Mouse (Mus musculus) ovary, adult 10 weeks (tissue): ENCODE data around the gene Tssk6. TPM values are rescaled to one million over a fixed set of nuclear protein-coding genes. Genes with fewer than 3 reads are reported as not detected.

Experiments used
- polyA plus RNA-seq: library from polyadenylated mRNA; stranded (reverse); fragments of 350-450 nt; fragmentation: Illumina TruSeq; extraction: RNeasy Lipid Tissue Mini Kit (QIAGEN cat#74804); gene quantifications from one replicate; pipeline ENCODE4 v1.2.3, GENCODE M21; 2014

Tssk6 gene
- not detected for polyA plus RNA-seq

GRCm38 (mm10) chr8:69902163-69903062 lies at the start of gene Tssk6, which contains the start of the genes Ndufa13 and Yjefn3:
Gene Tssk6, plus strand, starts transcription at chr8:69902184.
Gene Ndufa13, minus strand, starts transcription at chr8:69902558.
Gene Yjefn3, minus strand, starts transcription at chr8:69902712.

DNA sequence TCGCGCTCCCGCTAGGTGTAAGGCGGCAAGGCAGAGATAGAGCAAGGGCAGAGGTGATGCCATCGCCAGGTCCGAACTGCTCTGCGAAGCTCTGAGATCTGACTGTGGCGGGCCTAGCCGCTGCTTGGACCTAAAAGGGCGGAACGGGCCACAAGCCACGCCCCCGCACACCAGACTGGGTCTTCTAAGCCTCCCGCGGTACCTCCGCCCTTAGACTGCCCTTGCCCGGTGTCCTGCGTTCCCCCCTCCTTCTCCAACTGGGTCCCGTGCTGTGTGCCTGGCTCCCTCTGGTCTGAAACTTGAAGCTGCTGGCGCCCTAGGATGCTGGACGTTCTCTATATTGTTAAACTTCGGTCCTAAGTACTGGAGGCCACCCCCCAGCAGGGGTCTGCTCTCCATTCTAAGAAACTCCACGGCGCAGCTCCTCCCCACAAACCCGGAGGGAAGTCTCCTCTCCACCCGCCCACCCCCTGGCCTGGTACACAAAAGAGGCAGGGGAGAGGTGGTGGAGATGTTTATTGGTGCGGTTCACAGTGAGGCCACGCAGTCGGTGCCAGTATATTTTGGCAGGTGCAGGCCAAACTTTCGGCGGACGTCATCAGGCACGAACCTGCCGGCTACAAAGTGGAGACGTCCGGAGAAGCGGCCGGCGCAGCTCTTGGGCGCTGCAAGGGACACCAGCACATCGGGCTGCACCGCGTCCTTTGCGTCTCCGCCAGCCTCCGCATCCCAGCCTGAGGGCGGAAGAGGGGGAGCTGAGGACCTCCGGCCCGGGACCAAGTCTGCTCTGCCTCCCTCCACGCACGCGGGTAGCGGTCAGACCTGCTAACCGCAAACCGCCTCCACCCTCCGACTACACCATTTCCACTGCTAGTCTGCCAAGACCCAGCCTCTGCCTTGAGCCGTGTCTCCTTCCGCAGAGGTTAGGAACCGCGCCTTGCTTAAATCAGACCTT lies 14.4 kb upstream of the Tssk6 start, which contains the start of gene Cilp2:
Gene Cilp2, minus strand, starts transcription at position 399 of the 955 bp plus-strand sequence.

Other genes with a start within 250 kb of the Tssk6 start
- gene Zfp964, start 247.7 kb upstream of the Tssk6 start, polyA plus RNA-seq = 22.3 TPM
- gene Zfp869, start 191.5 kb upstream of the Tssk6 start, polyA plus RNA-seq = 74.4 TPM
- 16.9 TPM for gene Zfp963, start 152.2 kb upstream of the Tssk6 start, polyA plus RNA-seq
- not detected for gene Gm20422, start 127.3 kb upstream of the Tssk6 start, polyA plus RNA-seq
- gene Atp13a1, start 111.0 kb upstream of the Tssk6 start, polyA plus RNA-seq = 1.3 TPM
- 70.2 TPM for gene Zfp866, start 111.0 kb upstream of the Tssk6 start, polyA plus RNA-seq
- gene Gmip, start 93.5 kb upstream of the Tssk6 start, polyA plus RNA-seq = 1.9 TPM
- 2.7 TPM for gene Lpar2, start 79.8 kb upstream of the Tssk6 start, polyA plus RNA-seq
- gene Pbx4, start 69.7 kb upstream of the Tssk6 start, polyA plus RNA-seq = 0.91 TPM
- not detected for gene Cilp2, start 14.5 kb upstream of the Tssk6 start, polyA plus RNA-seq
- gene Ndufa13, start 374 bp downstream of the Tssk6 start, polyA plus RNA-seq = not detected
- gene Yjefn3, start 528 bp downstream of the Tssk6 start, polyA plus RNA-seq = not detected
- gene Gatad2a, start 94.2 kb downstream of the Tssk6 start, polyA plus RNA-seq = 8.7 TPM
- gene Mau2, start 140.6 kb downstream of the Tssk6 start, polyA plus RNA-seq = 8.2 TPM
- 5.0 TPM for gene Sugp1, start 140.6 kb downstream of the Tssk6 start, polyA plus RNA-seq
- not detected for gene Tm6sf2, start 170.7 kb downstream of the Tssk6 start, polyA plus RNA-seq
- gene Hapln4, start 181.3 kb downstream of the Tssk6 start, polyA plus RNA-seq = not detected
- not detected for gene Ncan, start 218.7 kb downstream of the Tssk6 start, polyA plus RNA-seq
- gene Nr2c2ap, start 229.1 kb downstream of the Tssk6 start, polyA plus RNA-seq = 1.3 TPM
- 0.68 TPM for gene Rfxank, start 237.0 kb downstream of the Tssk6 start, polyA plus RNA-seq
- gene Borcs8, start 237.3 kb downstream of the Tssk6 start, polyA plus RNA-seq = 12.3 TPM
- not detected for gene Mef2b, start 237.5 kb downstream of the Tssk6 start, polyA plus RNA-seq